Mouse (Mus musculus) brain, embryonic 14.5 days (tissue): ENCODE measurements around the gene Slc25a16.

Experiments used
- CTCF ChIP-seq: fragments of 200-500 bp; IDR thresholded peaks from 2 replicates; pipeline ENCODE4 v1.5.1; 2012; ENCODE audit warnings: inconsistent platforms, mild to moderate bottlenecking, moderate library complexity, borderline replicate concordance; ENCODE audit not compliant: insufficient read depth, insufficient read length; ENCODE audit errors: extremely low read depth
- POLR2A ChIP-seq: fragments of 200-500 bp; IDR thresholded peaks from 2 replicates; pipeline ENCODE4 v1.6.1; 2012; ENCODE audit warnings: mild to moderate bottlenecking, inconsistent platforms, borderline replicate concordance; ENCODE audit not compliant: poor library complexity, insufficient read depth, insufficient read length, severe bottlenecking; ENCODE audit errors: extremely low read depth

- TF ChIP-seq CTCF (no peak), POLR2A (no peak)
Measured at GRCm38 (mm10) chr10:62902829-62903228, 17.6 kb upstream of the Slc25a16 start.
